10 mouse cellular contexts compared by ENCODE assay signal in genomic region chr4:11884818-11885217, GRCm38 (mm10).
DNase-seq lines count a peak whose midpoint lies in the region; ATAC-seq lines count a peak whose summit lies in the region.
"Had no signal": no experiment of that assay in that cellular context is flagged by ENCODE, and none has a peak within 500 bp of the region (broad histone marks: within the 10 kb centered on the region; RNA-seq: fewer than 3 reads in every experiment).

No protein-coding gene starts in this region.

- no peaks in the 10 kb centered on the region for H3K27me3 ChIP-seq in lung, embryonic 16.5 days (ENCODE audit: control insufficient read depth, insufficient read depth, low read depth, low read length)
- no peaks in the 10 kb centered on the region for H3K27me3 ChIP-seq in embryonic facial prominence, embryonic 15.5 days
- no peaks in the 10 kb centered on the region for H3K27me3 ChIP-seq in intestine, embryonic 14.5 days (replicated peaks; ENCODE audit: control insufficient read depth, insufficient read depth, low read length)
- H3K27me3 ChIP-seq in stomach, embryonic 15.5 days (replicated peaks) = no peaks in the 10 kb centered on the region
- H3K27me3 ChIP-seq: Patski had no signal

- no peak for DNase-seq in lung, postnatal 36 days
- DNase-seq in intestine, embryonic 14.5 days (ENCODE audit: low spot score) = no peak
- DNase-seq in urinary bladder, postnatal 25 days (ENCODE audit: low spot score) = no peak
- DNase-seq in frontal cortex, postnatal 14 days (ENCODE audit: low spot score in 2 of 2) = no peak
- DNase-seq: kidney, adult 9 months had no signal

- H3K36me3 ChIP-seq in lung, embryonic 16.5 days (ENCODE audit: control insufficient read depth, insufficient read depth, low read length) = no peaks in the 10 kb centered on the region
- H3K36me3 ChIP-seq in embryonic facial prominence, embryonic 15.5 days = no peaks in the 10 kb centered on the region
- no peaks in the 10 kb centered on the region for H3K36me3 ChIP-seq in intestine, embryonic 14.5 days (ENCODE audit: control insufficient read depth, insufficient read depth, low read length)
- H3K36me3 ChIP-seq in stomach, embryonic 15.5 days = no peaks in the 10 kb centered on the region

- no peak overlapping the region for H3K4me3 ChIP-seq in lung, embryonic 16.5 days (ENCODE audit: low read length)
- no peak overlapping the region for H3K4me3 ChIP-seq in embryonic facial prominence, embryonic 15.5 days (replicated peaks)
- H3K4me3 ChIP-seq in intestine, embryonic 14.5 days (ENCODE audit: low read depth, low read length) = no peak overlapping the region
- H3K4me3 ChIP-seq in stomach, embryonic 15.5 days (replicated peaks) = no peak overlapping the region

- 0 out of 2 replicates have a peak overlapping the region, but pooled peaks have one; percentile 6 for H3K4me2 ChIP-seq in lung, embryonic 16.5 days (ENCODE audit: low read depth, low read length)
- no peak overlapping the region for H3K4me2 ChIP-seq in embryonic facial prominence, embryonic 15.5 days (replicated peaks)
- H3K4me2 ChIP-seq in intestine, embryonic 14.5 days (ENCODE audit: low read length) = peak overlapping the region; percentile 0
- H3K4me2 ChIP-seq in stomach, embryonic 15.5 days = no peak overlapping the region

- H3K9me3 ChIP-seq in lung, embryonic 16.5 days (ENCODE audit: control insufficient read depth, low read length) = no peaks in the 10 kb centered on the region
- no peaks in the 10 kb centered on the region for H3K9me3 ChIP-seq in embryonic facial prominence, embryonic 15.5 days (replicated peaks)
- no peaks in the 10 kb centered on the region for H3K9me3 ChIP-seq in intestine, embryonic 14.5 days (ENCODE audit: control insufficient read depth, low read length)
- H3K9me3 ChIP-seq in stomach, embryonic 15.5 days = no peaks in the 10 kb centered on the region

- no peak overlapping the region for H3K9ac ChIP-seq in lung, embryonic 16.5 days (ENCODE audit: low read length)
- no peak overlapping the region for H3K9ac ChIP-seq in embryonic facial prominence, embryonic 15.5 days
- no peak overlapping the region for H3K9ac ChIP-seq in intestine, embryonic 14.5 days (ENCODE audit: low read length)
- no peak overlapping the region for H3K9ac ChIP-seq in stomach, embryonic 15.5 days

- peak; percentile 74 for ATAC-seq in lung, embryonic 16.5 days (ENCODE audit: low read depth)
- peak; percentile 73 for ATAC-seq in embryonic facial prominence, embryonic 15.5 days (ENCODE audit: insufficient number of reproducible peaks, low FRiP score, low TSS enrichment, low read depth)
- peak; percentile 33; the same call in 1 of the 2 replicates for ATAC-seq in intestine, embryonic 14.5 days (replicated peaks; ENCODE audit: low FRiP score, low TSS enrichment, low read depth)
- ATAC-seq in stomach, embryonic 15.5 days (ENCODE audit: insufficient read depth, low FRiP score, low read depth) = 0 out of 2 replicates have a peak, but pooled peaks have one; percentile 29
- ATAC-seq in frontal cortex, adult (ENCODE audit: low TSS enrichment) = no peak
- ATAC-seq: Patski had no signal

- 23% methylated on average over 7 of the region's 7 CpGs for WGBS in lung, embryonic 16.5 days
- 25% methylated on average over 7 of the region's 7 CpGs for WGBS in embryonic facial prominence, embryonic 15.5 days
- WGBS in intestine, embryonic 14.5 days = 16% methylated on average over 7 of the region's 7 CpGs
- WGBS in stomach, embryonic 15.5 days = 33% methylated on average over 7 of the region's 7 CpGs

- H3K27ac ChIP-seq in lung, embryonic 16.5 days (ENCODE audit: low read length) = peak overlapping the region; percentile 36
- H3K27ac ChIP-seq in embryonic facial prominence, embryonic 15.5 days (replicated peaks) = peak overlapping the region; percentile 45; the same call in 1 of the 2 replicates
- H3K27ac ChIP-seq in intestine, embryonic 14.5 days (ENCODE audit: low read depth) = peak overlapping the region; percentile 51; the same call in 1 of the 2 replicates
- H3K27ac ChIP-seq in stomach, embryonic 15.5 days = no peak overlapping the region; the same call in 1 of the 2 replicates

- peaks cover 10% of the 10 kb centered on the region for H3K4me1 ChIP-seq in lung, embryonic 16.5 days (replicated peaks; ENCODE audit: control insufficient read depth, insufficient read depth, low read length)
- H3K4me1 ChIP-seq in embryonic facial prominence, embryonic 15.5 days = 0 out of 2 replicates have a peak, but pooled peaks cover 8% of the 10 kb centered on the region
- peaks cover 16% of the 10 kb centered on the region; the same call in 1 of the 2 replicates for H3K4me1 ChIP-seq in intestine, embryonic 14.5 days (replicated peaks; ENCODE audit: control insufficient read depth, insufficient read depth, low read length)
- peaks cover 11% of the 10 kb centered on the region for H3K4me1 ChIP-seq in stomach, embryonic 15.5 days

Comparison
In these comparisons a context has a peak if more than half of its experiments do, and no peak if none do; other contexts are left out.
1. H3K4me2 ChIP-seq: peak in lung, embryonic 16.5 days (single experiment) and intestine, embryonic 14.5 days (single experiment); none in embryonic facial prominence, embryonic 15.5 days (single experiment) and stomach, embryonic 15.5 days (single experiment).